Mouse (Mus musculus) liver, embryonic 16.5 days (tissue): Measurements from ENCODE around the gene Poc1a. TPM values are rescaled to one million over a fixed set of nuclear protein-coding genes. Genes with fewer than 3 reads are reported as not detected.

Experiments
- ATAC-seq: fragments of 200-750 bp; cut with Nextera tagmentation; 2 replicates; pipeline ENCODE4 v1.8.0; 2017; ENCODE audit warnings: low read depth, mild to moderate bottlenecking, moderate number of reproducible peaks, moderate library complexity
- H3K27ac ChIP-seq: fragments of 300-500 bp; sonication (generic); 2 replicates; pipeline ENCODE4 v1.5.1; 2014; ENCODE audit warnings: mild to moderate bottlenecking, low read length
- H3K27me3 ChIP-seq: fragments of 300-500 bp; sonication (generic); 2 replicates; pipeline ENCODE4 v1.6.1; 2014; ENCODE audit warnings: low read depth, low read length, mixed read lengths; ENCODE audit not compliant: control insufficient read depth, insufficient read depth
- H3K36me3 ChIP-seq: fragments of 300-500 bp; sonication (generic); 2 replicates; pipeline ENCODE4 v1.6.1; 2014; ENCODE audit warnings: mild to moderate bottlenecking; ENCODE audit not compliant: control insufficient read depth, insufficient read depth
- H3K4me1 ChIP-seq: fragments of 300-500 bp; sonication (generic); 2 replicates; pipeline ENCODE4 v1.6.1; 2014; ENCODE audit warnings: low read depth, low read length, mixed read lengths; ENCODE audit not compliant: control insufficient read depth
- H3K4me2 ChIP-seq: fragments of 300-500 bp; sonication (generic); 2 replicates; pipeline ENCODE4 v1.6.1; 2014; ENCODE audit warnings: low read depth, low read length, mixed read lengths
- H3K4me3 ChIP-seq: fragments of 300-500 bp; sonication (generic); 2 replicates; pipeline ENCODE4 v1.5.1; 2014; ENCODE audit warnings: low read depth, mild to moderate bottlenecking, low read length
- H3K9ac ChIP-seq: fragments of 300-500 bp; sonication (generic); 2 replicates; pipeline ENCODE4 v1.6.1; 2014; ENCODE audit warnings: low read depth, low read length
- H3K9me3 ChIP-seq: fragments of 300-500 bp; sonication (generic); replicated peaks from 2 replicates; pipeline ENCODE4 v1.6.1; 2016; ENCODE audit warnings: low read length; ENCODE audit not compliant: control insufficient read depth
- WGBS: fragments of 180-500 bp; shearing (Covaris S2); extraction: QIAGEN DNeasy Blood & Tissue Kit; methylation state at CpG from one replicate; pipeline ENCODE4 v1.1.7; 2014; ENCODE audit not compliant: insufficient replicate concordance; 5-methylcytosine and 5-hydroxymethylcytosine counted together
- polyA plus RNA-seq: library from polyadenylated mRNA; unstranded; fragments of >200 nt; fragmentation: Nextera tagmentation; extraction: Ambion mirVana; gene quantifications from 2 replicates; pipeline ENCODE4 v1.2.1, GENCODE M21; 2015

Gene Poc1a
- polyA plus RNA-seq, 1 experiment from 2014 or later, result 21.0 TPM

DNA sequence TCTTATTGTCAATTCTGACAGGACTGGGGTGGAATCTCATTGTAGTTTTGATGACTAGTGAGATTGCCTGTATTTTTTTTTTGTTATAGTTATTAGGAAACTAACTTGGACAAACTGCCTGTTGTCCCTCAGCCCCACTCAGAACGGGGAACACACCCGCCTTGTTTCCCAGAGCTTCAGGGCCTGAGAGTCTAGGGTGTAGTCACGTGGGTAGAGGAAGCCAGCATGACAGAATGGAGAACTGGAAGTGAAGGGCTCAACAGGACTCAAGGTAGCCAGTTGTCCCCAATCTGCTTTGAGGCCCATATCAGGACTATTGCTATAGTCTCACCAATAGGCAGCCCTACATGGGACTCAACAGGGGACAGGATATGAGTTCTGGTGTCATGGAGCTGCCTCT is 29.0 kb downstream of the Poc1a start:
- Histone ChIP-seq H3K27me3 (no peaks in the 10 kb centered on the region), H3K4me1 (peaks cover 12% of the 10 kb centered on the region), H3K9me3 (no peaks in the 10 kb centered on the region), H3K4me2 (no peak overlapping the region), H3K4me3 (no peak overlapping the region), H3K9ac (no peak overlapping the region), H3K27ac (no peak overlapping the region), H3K36me3 (no peaks in the 10 kb centered on the region; the same call in 1 of the 2 replicates)
- ATAC-seq, result no peak
- 45% methylated on average over 3 of the region's 3 CpGs for WGBS

DNA sequence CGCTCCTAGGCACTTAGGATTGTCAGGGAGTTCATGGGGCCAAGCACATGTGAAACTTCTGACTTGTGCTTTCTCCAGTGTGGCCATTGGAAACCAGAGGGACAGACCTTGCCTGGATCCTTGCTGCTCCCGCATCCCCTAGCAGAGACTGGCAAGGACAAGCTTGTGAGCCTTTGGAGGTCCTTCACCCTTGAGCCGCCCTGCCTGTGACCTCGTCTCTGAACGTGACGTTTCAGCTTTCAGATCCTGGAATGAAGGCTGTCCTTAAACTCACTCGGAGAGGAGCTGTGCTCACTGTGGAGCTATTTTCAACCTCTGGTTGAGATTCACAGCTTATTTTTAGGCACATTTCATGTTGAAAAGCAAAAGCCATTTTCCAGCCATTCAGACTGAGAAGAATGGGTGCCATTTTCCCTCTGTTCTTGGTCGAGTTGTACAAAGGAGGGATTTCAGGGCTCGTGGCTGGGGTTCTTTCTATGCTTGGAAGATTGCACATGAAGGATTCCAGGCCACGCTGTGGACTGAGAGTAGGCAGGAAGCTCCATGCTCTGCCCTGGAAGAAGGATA is 30.8 kb downstream of the Poc1a start:
- Histone ChIP-seq H3K9ac (no peak overlapping the region), H3K4me2 (no peak overlapping the region), H3K27ac (no peak overlapping the region), H3K9me3 (no peaks in the 10 kb centered on the region), H3K36me3 (no peaks in the 10 kb centered on the region; the same call in 1 of the 2 replicates), H3K27me3 (no peaks in the 10 kb centered on the region), H3K4me1 (peaks cover 2% of the 10 kb centered on the region), H3K4me3 (no peak overlapping the region)
- no peak for ATAC-seq
- WGBS, result 75% methylated on average over 10 of the region's 10 CpGs

DNA sequence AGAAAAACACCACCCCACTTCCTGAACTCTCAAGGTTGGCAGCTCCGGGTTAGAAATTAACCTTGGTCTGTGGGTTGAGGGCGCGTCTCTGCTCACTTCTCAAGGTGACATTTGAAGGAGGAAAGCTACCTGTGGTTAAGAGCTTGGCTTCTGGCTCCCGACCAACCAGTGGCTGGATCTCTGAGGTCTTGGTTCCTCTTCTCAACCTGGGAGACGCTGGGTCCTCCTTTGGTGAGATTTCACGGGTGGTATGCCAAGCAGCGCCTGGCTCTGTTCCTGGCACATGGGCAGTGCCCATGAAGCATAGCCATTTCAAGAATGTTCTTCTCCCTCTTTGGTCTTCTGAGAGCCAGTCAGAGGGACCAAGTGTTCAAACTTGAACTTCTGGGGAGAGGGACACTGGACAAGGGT is 32.1 kb downstream of the Poc1a start:
- H3K36me3 ChIP-seq, result no peaks in the 10 kb centered on the region; the same call in 1 of the 2 replicates
- H3K27me3 ChIP-seq, result no peaks in the 10 kb centered on the region
- H3K9ac ChIP-seq, result no peak overlapping the region
- H3K4me1 ChIP-seq, result peaks cover 2% of the 10 kb centered on the region
- no peaks in the 10 kb centered on the region for H3K9me3 ChIP-seq
- no peak for ATAC-seq
- WGBS, result 71% methylated on average over 7 of the region's 7 CpGs
- H3K27ac ChIP-seq, result no peak overlapping the region
- H3K4me2 ChIP-seq, result no peak overlapping the region
- H3K4me3 ChIP-seq, result no peak overlapping the region

DNA sequence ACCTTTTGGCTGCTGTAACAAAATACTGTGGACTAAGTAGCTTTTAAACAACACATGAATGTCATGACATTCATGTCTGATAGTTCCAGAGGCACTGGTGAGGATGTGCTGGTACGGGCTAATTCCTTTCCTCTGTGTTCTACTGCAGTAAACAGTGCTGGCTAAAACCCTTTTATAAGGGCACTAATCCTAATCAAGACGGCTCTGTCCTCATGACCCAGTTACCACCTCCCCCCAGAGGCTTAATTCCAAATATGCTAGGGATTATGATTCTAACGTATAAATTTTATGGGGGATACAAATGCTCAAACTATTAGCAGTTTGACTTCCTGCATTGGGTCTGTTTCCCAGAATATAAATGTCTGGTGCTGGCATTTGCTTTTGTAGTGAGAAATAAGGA is 33.3 kb downstream of the Poc1a start:
- no peak overlapping the region for H3K27ac ChIP-seq
- H3K27me3 ChIP-seq, result no peaks in the 10 kb centered on the region
- no peaks in the 10 kb centered on the region for H3K9me3 ChIP-seq
- H3K4me3 ChIP-seq, result no peak overlapping the region
- WGBS, result 69% methylated on average over 3 of the region's 3 CpGs
- H3K4me2 ChIP-seq, result no peak overlapping the region
- H3K36me3 ChIP-seq, result no peaks in the 10 kb centered on the region
- no peak overlapping the region for H3K9ac ChIP-seq
- peaks cover 3% of the 10 kb centered on the region; the same call in 1 of the 2 replicates for H3K4me1 ChIP-seq
- no peak for ATAC-seq

DNA sequence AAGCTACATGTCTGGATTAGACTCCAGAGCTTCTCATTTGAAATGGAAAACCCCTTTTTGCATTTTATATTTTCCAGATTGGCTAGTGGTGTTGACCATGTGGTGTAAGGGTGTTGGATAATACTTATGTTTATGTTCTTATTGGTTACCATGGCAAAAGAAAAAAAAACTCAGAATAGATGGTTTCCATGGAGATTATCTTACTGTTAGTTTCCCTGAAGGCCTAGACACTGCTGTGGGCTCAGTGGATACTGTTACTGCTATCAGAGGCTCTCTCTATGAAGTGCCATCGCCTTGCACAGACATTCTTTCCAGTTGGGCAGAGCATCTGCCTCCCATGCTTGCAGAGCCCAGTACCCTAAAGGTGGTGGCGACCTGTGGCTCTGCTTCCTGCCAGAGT is 37.2 kb downstream of the Poc1a start:
- no peak overlapping the region for H3K9ac ChIP-seq
- ATAC-seq, result no peak
- no peaks in the 10 kb centered on the region for H3K9me3 ChIP-seq
- H3K4me1 ChIP-seq, result peaks cover 9% of the 10 kb centered on the region
- no peak overlapping the region for H3K4me3 ChIP-seq
- H3K27me3 ChIP-seq, result no peaks in the 10 kb centered on the region
- no peaks in the 10 kb centered on the region for H3K36me3 ChIP-seq
- 45% methylated on average over 2 of the region's 2 CpGs for WGBS
- no peak overlapping the region for H3K4me2 ChIP-seq
- no peak overlapping the region for H3K27ac ChIP-seq

DNA sequence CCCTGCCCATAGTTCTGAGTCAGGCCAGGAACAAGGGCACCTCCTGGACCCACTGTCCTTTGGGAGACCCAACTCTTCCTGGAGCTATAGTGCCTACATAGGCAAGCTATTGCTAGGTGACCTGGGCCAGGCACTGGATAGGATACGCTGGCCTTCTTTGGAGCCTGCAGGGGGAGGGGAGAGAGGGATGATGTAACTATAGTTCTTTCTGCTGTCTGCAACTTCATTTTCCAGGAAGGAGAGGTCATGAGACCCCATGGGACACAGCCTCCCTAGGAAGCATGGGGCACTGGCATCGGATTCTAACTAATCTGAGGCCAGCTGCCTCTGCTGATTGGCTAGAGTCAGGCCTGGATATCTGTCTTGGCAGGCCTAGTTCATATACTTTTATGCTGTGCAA is 38.2 kb downstream of the Poc1a start:
- H3K36me3 ChIP-seq, result no peaks in the 10 kb centered on the region
- no peak for ATAC-seq
- H3K4me1 ChIP-seq, result peaks cover 12% of the 10 kb centered on the region
- H3K4me3 ChIP-seq, result no peak overlapping the region
- H3K9me3 ChIP-seq, result no peaks in the 10 kb centered on the region
- WGBS, result 58% methylated on average over 2 of the region's 2 CpGs
- H3K27ac ChIP-seq, result no peak overlapping the region
- H3K4me2 ChIP-seq, result no peak overlapping the region
- H3K9ac ChIP-seq, result no peak overlapping the region
- no peaks in the 10 kb centered on the region for H3K27me3 ChIP-seq

DNA sequence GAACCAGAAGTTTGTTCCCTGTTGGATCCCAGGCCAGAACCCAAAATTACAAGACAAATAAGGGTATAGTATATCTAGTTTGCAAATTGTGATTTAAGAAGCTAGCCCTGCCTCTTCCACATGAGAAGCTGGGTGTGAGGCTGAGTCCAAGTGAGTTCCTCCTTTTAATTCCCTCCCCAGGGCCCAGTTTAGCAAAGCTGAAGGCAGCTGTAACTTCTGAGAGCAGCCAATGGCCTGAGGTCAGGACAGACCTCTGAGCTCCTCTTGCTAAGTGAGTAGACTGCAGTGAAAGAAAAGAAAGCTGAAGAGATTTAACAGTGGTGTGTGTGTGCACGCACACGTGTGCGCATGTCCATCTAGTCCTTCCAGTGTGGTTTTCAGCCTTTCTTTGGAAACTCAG is 41.6 kb downstream of the Poc1a start:
- H3K4me1 ChIP-seq, result peaks cover 12% of the 10 kb centered on the region
- H3K4me2 ChIP-seq, result no peak overlapping the region
- 86% methylated on average over 3 of the region's 3 CpGs for WGBS
- H3K27me3 ChIP-seq, result no peaks in the 10 kb centered on the region
- H3K9ac ChIP-seq, result no peak overlapping the region
- no peaks in the 10 kb centered on the region for H3K9me3 ChIP-seq
- ATAC-seq, result no peak
- no peak overlapping the region for H3K27ac ChIP-seq
- no peak overlapping the region for H3K4me3 ChIP-seq
- H3K36me3 ChIP-seq, result no peaks in the 10 kb centered on the region

DNA sequence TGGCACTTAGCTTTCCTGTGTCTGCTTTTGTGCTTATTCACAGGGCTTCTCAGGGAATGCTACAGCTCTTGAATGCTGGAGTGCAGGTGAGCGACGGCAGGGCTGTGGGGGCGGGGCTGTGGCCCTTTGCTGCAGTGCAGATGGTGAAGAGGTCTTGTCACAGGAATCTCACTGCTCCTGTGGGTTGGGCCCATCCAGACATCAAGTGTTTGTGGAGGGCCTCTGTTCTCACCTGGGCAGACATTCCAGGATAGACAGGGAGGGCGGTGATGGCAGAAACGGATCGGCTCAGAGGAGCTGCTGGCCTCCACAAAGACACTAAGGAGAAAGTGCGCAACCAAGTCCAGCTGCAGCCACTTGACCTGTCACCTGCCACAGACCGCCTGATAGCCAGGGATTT is 45.4 kb downstream of the Poc1a start:
- 0 out of 2 replicates have a peak, but pooled peaks cover 2% of the 10 kb centered on the region for H3K36me3 ChIP-seq
- H3K27ac ChIP-seq, result no peak overlapping the region
- H3K4me2 ChIP-seq, result no peak overlapping the region
- no peak overlapping the region for H3K4me3 ChIP-seq
- H3K9me3 ChIP-seq, result no peaks in the 10 kb centered on the region
- H3K4me1 ChIP-seq, result peaks cover 9% of the 10 kb centered on the region
- WGBS, result 85% methylated on average over 8 of the region's 8 CpGs
- ATAC-seq, result no peak
- H3K27me3 ChIP-seq, result no peaks in the 10 kb centered on the region
- no peak overlapping the region for H3K9ac ChIP-seq

DNA sequence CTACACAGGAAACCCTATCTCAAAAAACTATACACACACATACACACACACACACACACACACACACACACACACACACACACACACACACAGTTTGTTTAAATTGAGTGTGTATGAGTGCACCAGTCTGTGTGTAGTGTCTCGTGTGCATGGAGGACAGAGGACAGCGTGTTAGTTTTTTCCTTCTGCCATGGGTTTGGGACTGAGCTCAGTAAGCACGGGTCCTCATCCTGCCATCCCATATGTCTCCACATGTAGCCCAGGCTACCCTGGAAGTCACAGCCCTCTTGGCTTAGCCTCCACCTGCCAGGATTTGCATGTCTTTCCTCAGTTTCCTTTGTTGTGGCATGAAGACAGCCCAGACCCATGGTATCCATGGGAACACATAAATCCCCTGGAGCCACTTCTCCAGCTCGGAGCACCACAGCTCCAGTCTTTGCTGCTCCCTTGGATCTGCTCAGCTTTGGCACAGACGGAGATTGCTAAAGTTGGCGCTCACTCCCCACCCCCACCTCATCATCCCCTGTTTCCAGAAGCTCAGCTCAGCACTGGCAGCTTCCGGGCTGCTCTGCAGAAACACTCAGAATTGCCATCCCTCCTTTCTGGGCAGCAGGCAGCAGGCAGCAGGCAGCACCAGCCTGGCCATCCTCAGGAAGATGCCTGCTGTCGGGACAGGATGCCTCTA is 46.4 kb downstream of the Poc1a start:
- no peak for ATAC-seq

More for the DNA sequence above, 46.4 kb downstream of the Poc1a start:
- Histone ChIP-seq H3K4me3 (no peak overlapping the region), H3K9me3 (no peaks in the 10 kb centered on the region), H3K4me2 (no peak overlapping the region), H3K36me3 (0 out of 2 replicates have a peak, but pooled peaks cover 2% of the 10 kb centered on the region), H3K4me1 (peaks cover 9% of the 10 kb centered on the region), H3K27ac (no peak overlapping the region), H3K9ac (no peak overlapping the region), H3K27me3 (no peaks in the 10 kb centered on the region)
- WGBS, result 80% methylated on average over 8 of the region's 8 CpGs
